Mouse (Mus musculus): ENCODE measurements around the gene Lyl1. TPM values are rescaled to one million over a fixed set of nuclear protein-coding genes. Genes with fewer than 3 reads are reported as not detected.

Gene Lyl1
- polyA plus RNA-seq (2014; fragmentation: Nextera tagmentation; extraction: Ambion mirVana): 12.0 and 12.5 TPM in 2 replicates

DNA sequence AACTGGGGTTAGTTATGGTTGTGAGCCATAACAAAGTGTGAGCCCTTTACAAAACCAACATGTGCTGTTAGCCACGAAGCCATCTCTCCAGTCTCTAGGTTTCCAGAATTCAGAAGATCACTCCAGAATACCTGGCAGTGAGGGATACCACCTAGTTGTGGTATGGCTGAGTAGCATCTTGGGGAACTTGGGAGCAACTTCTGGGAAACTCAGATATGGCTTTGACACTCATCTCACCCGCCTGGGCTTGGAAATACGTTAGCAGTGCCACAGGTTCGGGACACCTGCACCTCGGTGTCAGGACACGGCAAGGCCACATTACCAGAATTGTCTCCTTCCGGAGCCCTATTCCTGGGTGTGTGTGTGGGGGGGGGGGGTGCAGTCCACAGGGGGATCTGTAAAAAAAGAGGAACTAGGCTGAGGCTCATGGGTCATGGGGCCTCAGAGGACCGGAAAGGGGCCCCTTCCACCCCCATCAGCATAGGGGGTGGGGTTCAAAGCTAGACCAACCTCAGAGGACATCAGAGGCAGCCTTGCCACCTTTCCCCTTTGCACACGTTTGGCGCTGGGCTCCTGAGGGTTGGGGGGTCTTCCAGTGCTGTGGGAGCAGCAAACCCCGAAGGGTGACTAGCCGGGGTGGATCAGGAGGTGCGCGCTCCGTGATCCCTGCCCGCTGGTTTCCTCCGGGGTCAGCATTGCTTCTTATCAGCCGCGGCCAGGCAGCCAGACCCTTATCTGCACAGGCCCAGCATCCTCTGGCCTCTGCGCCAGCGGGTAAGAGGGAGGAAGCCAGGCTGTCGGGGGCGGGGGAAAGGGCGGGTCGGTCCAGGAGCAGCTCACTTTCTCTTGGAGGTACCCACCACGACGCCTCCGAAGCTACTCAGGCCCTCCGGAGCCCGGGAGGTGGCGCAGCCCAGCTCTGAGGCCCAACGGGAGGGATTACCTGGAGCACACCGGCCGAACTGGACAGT is at the start of gene Lyl1:
Gene Lyl1, plus strand, starts transcription at position 517 of the 971 bp plus-strand sequence.
- H3K4me1 ChIP-seq (ENCODE audit: insufficient read depth): peaks cover 4% of the 10 kb centered on the region
- H3K4me2 ChIP-seq: peak within 1 kb of the TSS; percentile 60
- peaks cover 41% of the 10 kb centered on the region for H3K36me3 ChIP-seq (ENCODE audit: insufficient read depth)
- 7% methylated on average over 34 of the region's 34 CpGs for WGBS
- H3K27ac ChIP-seq (ENCODE audit: low read depth): peak within 1 kb of the TSS; percentile 77
- DNase-seq: peak; percentile 72
- peak within 1 kb of the TSS; percentile 39 for H3K4me3 ChIP-seq (ENCODE audit: low read depth, low read length)
- peaks cover 35% of the 10 kb centered on the region for H3K27me3 ChIP-seq (ENCODE audit: insufficient read depth, low read length)
- peak; percentile 65 for ATAC-seq (ENCODE audit: insufficient read depth)
- TF ChIP-seq CTCF (IDR thresholded peaks at IDR 0.05; ENCODE audit: low read depth): peak; percentile 53
- H3K9ac ChIP-seq: peak within 1 kb of the TSS; percentile 55
- H3K9me3 ChIP-seq (ENCODE audit: low read depth, low read length): no peaks in the 10 kb centered on the region

DNA sequence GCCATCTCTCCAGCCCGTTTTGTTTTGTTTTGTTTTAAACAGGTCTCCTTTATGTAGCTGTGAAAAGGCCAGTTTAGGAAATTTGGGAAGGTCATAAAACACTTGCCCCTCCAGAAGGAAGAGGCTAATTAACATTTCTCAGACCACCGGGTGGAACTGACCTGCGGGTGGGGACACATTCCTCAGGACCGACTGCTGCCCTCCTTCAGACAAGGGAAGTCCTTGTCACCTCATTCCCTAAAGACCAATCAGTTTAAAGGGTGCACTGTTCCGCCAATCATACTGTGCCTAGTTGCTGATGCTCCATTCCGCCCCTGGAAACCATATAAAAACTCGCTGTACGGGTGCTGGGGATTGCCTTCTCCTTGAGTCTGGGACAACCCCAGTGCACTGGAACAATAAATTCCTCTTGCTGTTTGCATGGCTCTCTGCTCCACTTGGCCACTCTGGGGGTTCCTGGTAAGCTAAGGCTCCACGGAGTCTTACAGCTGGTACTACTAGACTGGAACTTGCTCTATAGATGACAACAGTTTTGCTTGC is 48.1 kb upstream of the Lyl1 start:
- H3K4me1 ChIP-seq (ENCODE audit: insufficient read depth): peaks cover 19% of the 10 kb centered on the region; the same call in 1 of the 2 replicates
- TF ChIP-seq CTCF (IDR thresholded peaks at IDR 0.05; ENCODE audit: low read depth): no peak
- no peak overlapping the region for H3K9ac ChIP-seq
- H3K27ac ChIP-seq (ENCODE audit: low read depth): peak overlapping the region; percentile 42; the same call in 1 of the 2 replicates
- ATAC-seq (ENCODE audit: insufficient read depth): no peak
- no peaks in the 10 kb centered on the region for H3K27me3 ChIP-seq (ENCODE audit: insufficient read depth, low read length)
- no peak for DNase-seq
- H3K4me3 ChIP-seq (ENCODE audit: low read depth, low read length): no peak overlapping the region; the same call in 1 of the 2 replicates
- no peaks in the 10 kb centered on the region for H3K9me3 ChIP-seq (ENCODE audit: low read depth, low read length)
- H3K4me2 ChIP-seq: peak overlapping the region; percentile 1; the same call in 1 of the 2 replicates
- H3K36me3 ChIP-seq (ENCODE audit: insufficient read depth): no peaks in the 10 kb centered on the region
- 52% methylated on average over 9 of the region's 9 CpGs for WGBS

DNA sequence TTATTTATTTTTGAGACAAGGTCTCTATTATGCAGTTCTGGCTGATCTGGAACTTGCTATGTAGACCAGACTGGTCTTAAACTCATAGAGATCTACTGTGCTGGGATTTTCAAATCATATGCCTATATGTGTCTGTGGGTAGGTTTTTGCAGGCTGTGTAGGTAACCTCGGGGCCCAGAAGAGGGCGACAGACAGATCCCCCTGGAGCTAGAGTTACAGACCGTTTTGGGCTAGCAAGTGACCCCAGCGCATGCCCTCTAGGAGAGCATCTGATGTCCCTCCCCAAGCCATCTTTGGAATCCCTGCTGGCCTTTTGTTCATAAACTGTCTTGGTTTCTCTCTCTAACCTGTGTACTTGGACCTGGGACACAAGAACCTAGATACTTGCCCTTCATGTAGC is 46.7 kb upstream of the Lyl1 start:
- TF ChIP-seq CTCF (IDR thresholded peaks at IDR 0.05; ENCODE audit: low read depth): peak; percentile 47
- Histone ChIP-seq H3K27ac (ENCODE audit: low read depth) (peak overlapping the region; percentile 99), H3K9ac (no peak overlapping the region), H3K4me2 (peak overlapping the region; percentile 91), H3K27me3 (ENCODE audit: insufficient read depth, low read length) (no peaks in the 10 kb centered on the region), H3K9me3 (ENCODE audit: low read depth, low read length) (no peaks in the 10 kb centered on the region), H3K4me3 (ENCODE audit: low read depth, low read length) (no peak overlapping the region), H3K4me1 (ENCODE audit: insufficient read depth) (peaks cover 25% of the 10 kb centered on the region), H3K36me3 (ENCODE audit: insufficient read depth) (no peaks in the 10 kb centered on the region)
- DNase-seq (no peak), ATAC-seq (ENCODE audit: insufficient read depth) (no peak)
- WGBS: 30% methylated on average over 4 of the region's 4 CpGs

DNA sequence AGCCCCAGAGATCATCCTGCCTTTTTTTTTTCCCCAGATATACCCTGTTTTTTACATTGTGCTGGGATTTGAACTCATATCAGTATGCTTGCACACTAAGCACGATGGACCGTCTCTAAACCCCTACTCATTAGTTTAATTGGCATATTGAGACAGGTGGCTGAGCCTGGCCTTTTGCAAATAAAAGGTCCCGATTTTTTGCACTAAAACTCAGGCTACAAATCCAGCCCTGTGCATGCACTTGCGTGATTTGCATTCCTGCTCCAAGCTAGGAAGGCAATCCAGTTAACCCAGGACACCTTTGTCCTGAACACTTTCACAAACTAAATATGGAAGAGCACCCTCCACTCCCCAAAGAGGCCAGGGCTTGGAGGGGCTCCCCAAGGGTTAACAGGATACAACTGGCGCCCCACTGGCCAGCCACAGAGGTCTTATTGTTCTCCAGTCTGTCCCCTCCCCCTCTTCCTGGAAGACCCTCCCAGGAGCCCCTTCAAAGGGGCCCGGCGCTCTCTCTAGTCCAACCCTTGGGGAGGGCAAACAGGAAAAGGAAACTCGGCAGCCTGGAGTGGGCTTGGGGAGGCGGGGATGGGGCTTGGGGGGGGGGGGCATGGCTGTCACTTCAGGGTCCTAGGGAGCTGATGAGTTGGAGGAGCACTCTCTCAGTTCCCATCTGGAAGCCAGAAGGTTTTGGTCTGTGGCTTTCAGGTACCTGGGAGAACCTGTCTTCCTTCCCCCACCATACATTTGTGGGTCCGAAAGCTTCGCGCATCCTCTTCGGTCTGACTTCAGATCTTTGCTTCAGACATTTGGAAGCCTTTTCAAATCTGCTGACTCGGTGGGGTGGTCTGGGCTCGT is 45.7 kb upstream of the Lyl1 start:
- 2% methylated on average over 15 of the region's 15 CpGs for WGBS
- Histone ChIP-seq H3K36me3 (ENCODE audit: insufficient read depth) (no peaks in the 10 kb centered on the region), H3K27me3 (ENCODE audit: insufficient read depth, low read length) (no peaks in the 10 kb centered on the region), H3K9me3 (ENCODE audit: low read depth, low read length) (no peaks in the 10 kb centered on the region), H3K4me3 (ENCODE audit: low read depth, low read length) (peak overlapping the region; percentile 39), H3K27ac (ENCODE audit: low read depth) (peak overlapping the region; percentile 99), H3K4me1 (ENCODE audit: insufficient read depth) (peaks cover 29% of the 10 kb centered on the region), H3K4me2 (peak overlapping the region; percentile 91), H3K9ac (peak overlapping the region; percentile 71)
- TF ChIP-seq CTCF (IDR thresholded peaks at IDR 0.05; ENCODE audit: low read depth): no peak
- peak; percentile 67 for ATAC-seq (ENCODE audit: insufficient read depth)
- peak; percentile 89 for DNase-seq

DNA sequence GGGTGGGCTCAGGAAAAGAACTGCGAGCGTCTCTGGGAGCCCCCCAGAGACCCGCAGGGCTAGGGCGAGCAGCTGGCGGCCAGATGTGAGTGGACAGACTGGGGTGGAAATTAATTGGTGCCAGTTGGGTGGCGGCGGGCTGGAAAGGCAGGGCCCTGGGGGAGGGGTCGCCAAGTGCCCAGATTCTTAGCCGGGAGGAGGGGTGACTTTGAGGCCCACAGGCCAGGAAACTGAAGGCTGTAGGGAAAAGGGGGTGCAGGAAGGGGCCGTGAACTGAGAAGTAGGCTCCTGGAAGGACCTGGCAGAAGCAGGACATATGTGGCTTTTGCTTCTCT is 45.1 kb upstream of the Lyl1 start:
- Histone ChIP-seq H3K27me3 (ENCODE audit: insufficient read depth, low read length) (no peaks in the 10 kb centered on the region), H3K36me3 (ENCODE audit: insufficient read depth) (no peaks in the 10 kb centered on the region), H3K4me2 (peak overlapping the region; percentile 91), H3K9me3 (ENCODE audit: low read depth, low read length) (no peaks in the 10 kb centered on the region), H3K27ac (ENCODE audit: low read depth) (peak overlapping the region; percentile 99), H3K9ac (peak overlapping the region; percentile 71), H3K4me3 (ENCODE audit: low read depth, low read length) (peak overlapping the region; percentile 39), H3K4me1 (ENCODE audit: insufficient read depth) (peaks cover 32% of the 10 kb centered on the region)
- ATAC-seq (ENCODE audit: insufficient read depth): peak; percentile 29
- no peak for TF ChIP-seq CTCF (IDR thresholded peaks at IDR 0.05; ENCODE audit: low read depth)
- 1% methylated on average over 10 of the region's 10 CpGs for WGBS
- DNase-seq: peak; percentile 78

DNA sequence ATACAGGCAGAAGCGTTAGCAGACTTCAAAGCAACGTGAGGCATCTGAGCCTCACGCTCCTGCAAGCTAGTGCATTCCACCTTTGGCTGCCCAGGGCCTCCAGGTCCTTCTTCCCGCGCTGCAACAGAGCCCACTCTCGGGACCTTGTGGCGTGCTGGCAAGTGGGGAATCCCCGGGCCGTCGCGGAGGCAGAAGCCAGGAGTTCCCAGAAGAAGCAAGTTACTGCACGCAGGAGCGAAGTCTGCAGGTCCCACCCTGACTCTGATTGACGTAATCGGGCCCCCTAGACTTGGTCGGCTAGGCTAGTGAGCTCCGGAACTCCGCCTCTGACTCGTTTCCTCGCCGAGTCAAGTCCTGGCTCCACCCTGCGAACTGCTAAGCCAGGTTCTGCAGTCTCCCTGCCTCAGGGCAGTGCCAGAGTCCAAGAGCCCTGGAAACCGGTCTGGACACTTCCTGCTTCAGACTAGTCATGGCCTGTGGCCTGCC is 44.6 kb upstream of the Lyl1 start:
- H3K27ac ChIP-seq (ENCODE audit: low read depth): peak overlapping the region; percentile 99
- peak overlapping the region; percentile 39 for H3K4me3 ChIP-seq (ENCODE audit: low read depth, low read length)
- no peaks in the 10 kb centered on the region for H3K9me3 ChIP-seq (ENCODE audit: low read depth, low read length)
- WGBS: under 1% methylated on average over 23 of the region's 23 CpGs
- H3K4me2 ChIP-seq: peak overlapping the region; percentile 91
- peak overlapping the region; percentile 71 for H3K9ac ChIP-seq
- ATAC-seq (ENCODE audit: insufficient read depth): peak; percentile 55
- DNase-seq: peak; percentile 91
- H3K36me3 ChIP-seq (ENCODE audit: insufficient read depth): no peaks in the 10 kb centered on the region
- no peak for TF ChIP-seq CTCF (IDR thresholded peaks at IDR 0.05; ENCODE audit: low read depth)
- H3K4me1 ChIP-seq (ENCODE audit: insufficient read depth): peaks cover 32% of the 10 kb centered on the region
- H3K27me3 ChIP-seq (ENCODE audit: insufficient read depth, low read length): no peaks in the 10 kb centered on the region
